Mouse (Mus musculus): ENCODE data around the gene Pms1. TPM values are rescaled to one million over a fixed set of nuclear protein-coding genes. Genes with fewer than 3 reads are reported as not detected.

Pms1 gene
- total and polyA plus RNA-seq, 2 experiments = 2.5 to 7.9 TPM

DNA sequence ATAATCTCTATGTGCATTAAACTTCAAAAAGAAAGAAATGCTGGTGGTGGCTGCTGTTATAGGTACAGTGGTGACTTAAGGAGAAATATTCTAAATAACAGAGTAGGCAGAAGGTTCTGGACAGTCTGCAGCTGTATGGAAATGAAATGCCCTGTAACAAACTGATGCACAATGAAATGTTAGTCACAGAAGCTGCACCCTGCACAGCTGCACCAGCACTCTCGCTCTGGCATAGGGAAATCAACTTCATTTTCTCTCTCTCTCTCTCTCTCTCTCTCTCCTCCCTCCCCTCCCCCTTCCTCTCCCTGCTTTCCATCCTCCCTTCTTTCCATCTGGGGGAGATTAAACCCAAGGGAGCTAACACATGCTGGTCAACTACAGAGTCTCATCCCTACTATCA, 72.0 kb downstream of the Pms1 start:
- H3K36me3 ChIP-seq (ENCODE audit: control insufficient read depth, insufficient read depth, low read length) = peaks cover 1% of the 10 kb centered on the region; the same call in 1 of the 2 replicates
- no peak overlapping the region for H3K4me3 ChIP-seq (ENCODE audit: insufficient read depth, low read depth, low read length)
- 94% methylated on average over 1 of the region's 1 CpGs for WGBS
- no peak for TF ChIP-seq POLR2A (IDR thresholded peaks at IDR 0.05; ENCODE audit: extremely low read depth, insufficient read depth, low read length)
- no peak for TF ChIP-seq CTCF (IDR thresholded peaks at IDR 0.05; ENCODE audit: low read depth, low read length)
- no peaks in the 10 kb centered on the region for H3K27me3 ChIP-seq (ENCODE audit: control insufficient read depth, insufficient read depth, low read length)
- no peaks in the 10 kb centered on the region for H3K4me1 ChIP-seq (ENCODE audit: control insufficient read depth, insufficient read depth, low read length)
- H3K79me2 ChIP-seq (ENCODE audit: control insufficient read depth, insufficient read depth, low read length) = 0 out of 2 replicates have a peak, but pooled peaks cover 2% of the 10 kb centered on the region
- no peak overlapping the region for H3K9ac ChIP-seq (ENCODE audit: low read depth, low read length)
- DNase-seq (ENCODE audit: extremely low read depth, low read depth, low spot score) = no peak
- H3K27ac ChIP-seq (replicated peaks; ENCODE audit: insufficient read depth, low read depth, low read length) = no peak overlapping the region

DNA sequence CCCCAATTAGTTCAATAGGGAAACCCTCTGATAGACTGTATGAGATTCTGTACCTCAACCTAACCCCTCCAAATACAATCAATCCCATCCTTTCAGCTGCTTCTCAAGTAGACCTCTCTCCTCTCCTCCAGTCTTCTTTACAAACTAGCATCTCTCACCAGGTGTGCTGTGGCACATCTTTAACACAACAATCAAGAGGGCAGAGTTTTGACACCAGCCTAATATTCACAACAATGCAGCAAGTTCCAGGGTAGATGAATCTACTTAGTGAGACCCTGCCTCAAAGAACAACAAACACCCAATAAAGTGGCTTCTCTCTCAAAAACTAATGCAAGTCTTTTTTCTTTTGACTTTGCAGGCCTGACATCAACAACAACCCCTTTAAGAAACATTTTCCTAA, 86.7 kb downstream of the Pms1 start:
- TF ChIP-seq POLR2A (IDR thresholded peaks at IDR 0.05; ENCODE audit: extremely low read depth, insufficient read depth, low read length) (no peak), CTCF (IDR thresholded peaks at IDR 0.05; ENCODE audit: low read depth, low read length) (no peak)
- H3K27ac ChIP-seq (replicated peaks; ENCODE audit: insufficient read depth, low read depth, low read length) = no peak overlapping the region
- H3K79me2 ChIP-seq (ENCODE audit: control insufficient read depth, insufficient read depth, low read length) = no peaks in the 10 kb centered on the region
- H3K27me3 ChIP-seq (ENCODE audit: control insufficient read depth, insufficient read depth, low read length) = no peaks in the 10 kb centered on the region
- no peak overlapping the region for H3K9ac ChIP-seq (ENCODE audit: low read depth, low read length)
- H3K36me3 ChIP-seq (ENCODE audit: control insufficient read depth, insufficient read depth, low read length) = peaks cover 15% of the 10 kb centered on the region
- no peaks in the 10 kb centered on the region for H3K4me1 ChIP-seq (ENCODE audit: control insufficient read depth, insufficient read depth, low read length)
- no peak overlapping the region for H3K4me3 ChIP-seq (ENCODE audit: insufficient read depth, low read depth, low read length)
- DNase-seq (ENCODE audit: extremely low read depth, low read depth, low spot score) = no peak

DNA sequence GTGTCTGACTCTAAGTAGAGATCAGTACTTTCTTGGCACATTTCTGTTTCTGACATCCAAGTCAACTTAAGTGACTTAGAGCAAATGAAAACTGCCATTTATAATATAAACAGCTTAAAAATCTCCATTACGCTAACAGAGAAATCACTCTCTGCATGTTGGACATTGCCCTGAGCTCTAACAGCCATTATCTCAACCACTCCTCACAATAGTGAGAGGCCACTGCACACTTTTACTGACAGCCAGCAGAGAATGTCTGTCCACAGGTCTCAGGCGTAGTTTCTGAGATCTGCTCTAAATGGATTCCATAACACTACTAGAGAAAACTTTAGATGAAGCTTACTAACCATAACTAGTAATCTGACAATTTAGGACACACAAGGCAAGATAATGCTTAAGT, 92.9 kb downstream of the Pms1 start:
- Histone ChIP-seq H3K27me3 (ENCODE audit: control insufficient read depth, insufficient read depth, low read length) (no peaks in the 10 kb centered on the region), H3K4me1 (ENCODE audit: control insufficient read depth, insufficient read depth, low read length) (no peaks in the 10 kb centered on the region), H3K9ac (ENCODE audit: low read depth, low read length) (no peak overlapping the region), H3K36me3 (ENCODE audit: control insufficient read depth, insufficient read depth, low read length) (peaks cover 8% of the 10 kb centered on the region), H3K79me2 (ENCODE audit: control insufficient read depth, insufficient read depth, low read length) (no peaks in the 10 kb centered on the region), H3K4me3 (ENCODE audit: insufficient read depth, low read depth, low read length) (no peak overlapping the region), H3K27ac (replicated peaks; ENCODE audit: insufficient read depth, low read depth, low read length) (no peak overlapping the region)
- TF ChIP-seq POLR2A (IDR thresholded peaks at IDR 0.05; ENCODE audit: extremely low read depth, insufficient read depth, low read length) = no peak
- no peak for TF ChIP-seq CTCF (IDR thresholded peaks at IDR 0.05; ENCODE audit: low read depth, low read length)
- 97% methylated on average over 2 of the region's 2 CpGs for WGBS
- no peak for DNase-seq (ENCODE audit: extremely low read depth, low read depth, low spot score)

DNA sequence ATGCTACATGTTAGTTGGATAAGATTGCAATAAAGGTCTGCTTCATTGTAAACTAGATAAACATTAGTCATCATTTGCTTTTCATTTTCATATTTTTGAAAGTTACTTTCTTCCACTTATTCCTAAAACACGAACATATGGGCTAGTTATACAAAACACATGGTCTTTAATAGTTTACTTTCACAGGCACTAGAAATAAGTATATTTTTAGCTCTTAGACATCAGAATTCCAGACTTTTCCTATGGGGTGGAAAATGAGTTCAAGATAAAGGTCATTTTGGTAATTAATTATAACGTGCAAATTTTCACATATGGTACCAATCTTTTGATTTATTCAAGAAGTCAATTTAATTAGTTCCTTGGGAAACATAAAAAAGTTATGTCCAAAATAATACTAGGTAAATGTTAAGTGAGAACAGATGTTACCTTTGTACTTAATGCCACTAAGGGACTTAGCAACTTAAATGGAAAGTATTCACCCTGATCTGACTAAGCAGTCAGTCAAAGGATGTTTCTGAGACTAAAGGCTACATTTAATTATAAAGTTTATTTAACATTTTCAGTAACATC, 95.1 kb downstream of the Pms1 start:
- Histone ChIP-seq H3K4me3 (ENCODE audit: insufficient read depth, low read depth, low read length) (no peak overlapping the region), H3K27me3 (ENCODE audit: control insufficient read depth, insufficient read depth, low read length) (no peaks in the 10 kb centered on the region), H3K36me3 (ENCODE audit: control insufficient read depth, insufficient read depth, low read length) (peaks cover 12% of the 10 kb centered on the region), H3K4me1 (ENCODE audit: control insufficient read depth, insufficient read depth, low read length) (no peaks in the 10 kb centered on the region), H3K79me2 (ENCODE audit: control insufficient read depth, insufficient read depth, low read length) (no peaks in the 10 kb centered on the region), H3K9ac (ENCODE audit: low read depth, low read length) (no peak overlapping the region), H3K27ac (replicated peaks; ENCODE audit: insufficient read depth, low read depth, low read length) (no peak overlapping the region)
- 88% methylated on average over 2 of the region's 2 CpGs for WGBS
- no peak for DNase-seq (ENCODE audit: extremely low read depth, low read depth, low spot score)
- TF ChIP-seq POLR2A (IDR thresholded peaks at IDR 0.05; ENCODE audit: extremely low read depth, insufficient read depth, low read length) = no peak
- TF ChIP-seq CTCF (IDR thresholded peaks at IDR 0.05; ENCODE audit: low read depth, low read length) = no peak

DNA sequence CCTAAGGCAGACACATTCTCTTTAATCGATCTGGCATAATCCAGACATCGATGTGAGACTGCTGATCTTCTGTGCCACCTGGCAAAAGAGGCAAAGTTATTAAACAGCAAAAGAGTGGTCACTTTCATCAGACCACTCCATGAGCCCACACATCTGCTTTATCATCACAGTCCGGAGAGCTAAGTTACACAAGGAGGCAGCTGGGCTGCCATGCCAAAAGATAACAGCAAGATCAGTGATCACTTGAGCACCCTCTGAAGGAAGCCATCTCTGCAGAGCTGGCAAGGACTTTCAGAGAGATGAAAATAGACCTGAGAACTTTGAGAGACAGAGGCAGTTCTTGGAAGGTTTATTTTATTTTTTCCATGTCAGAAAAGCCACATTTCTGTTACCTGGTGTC, 102.3 kb downstream of the Pms1 start:
- no peaks in the 10 kb centered on the region for H3K27me3 ChIP-seq (ENCODE audit: control insufficient read depth, insufficient read depth, low read length)
- no peak overlapping the region for H3K4me3 ChIP-seq (ENCODE audit: insufficient read depth, low read depth, low read length)
- TF ChIP-seq POLR2A (IDR thresholded peaks at IDR 0.05; ENCODE audit: extremely low read depth, insufficient read depth, low read length) (no peak), CTCF (IDR thresholded peaks at IDR 0.05; ENCODE audit: low read depth, low read length) (no peak)
- no peaks in the 10 kb centered on the region for H3K79me2 ChIP-seq (ENCODE audit: control insufficient read depth, insufficient read depth, low read length)
- DNase-seq (ENCODE audit: extremely low read depth, low read depth, low spot score) = no peak
- no peak overlapping the region for H3K9ac ChIP-seq (ENCODE audit: low read depth, low read length)
- no peak overlapping the region for H3K27ac ChIP-seq (replicated peaks; ENCODE audit: insufficient read depth, low read depth, low read length)
- peaks cover 15% of the 10 kb centered on the region for H3K36me3 ChIP-seq (ENCODE audit: control insufficient read depth, insufficient read depth, low read length)
- 90% methylated on average over 3 of the region's 3 CpGs for WGBS
- H3K4me1 ChIP-seq (ENCODE audit: control insufficient read depth, insufficient read depth, low read length) = no peaks in the 10 kb centered on the region

DNA sequence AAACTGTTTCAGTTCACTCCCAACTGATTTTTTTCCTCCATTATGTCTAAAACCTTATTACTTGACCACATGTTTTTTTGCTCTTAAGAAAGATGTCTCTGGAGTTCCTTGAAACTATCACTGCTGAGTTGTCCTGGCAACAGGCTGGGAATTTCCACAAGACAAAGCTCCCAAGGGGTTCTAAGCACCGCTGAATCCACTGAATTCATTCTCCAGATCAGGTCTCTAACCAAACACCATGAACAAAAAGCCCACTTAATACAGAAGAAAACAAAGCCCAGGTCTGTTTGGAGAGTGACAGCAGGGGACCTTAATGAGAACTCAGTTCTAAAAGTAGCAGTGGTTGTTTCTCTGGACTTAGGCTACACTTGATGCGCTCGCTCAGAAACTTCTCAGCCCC, 105.6 kb downstream of the Pms1 start:
- WGBS = 89% methylated on average over 3 of the region's 3 CpGs
- Histone ChIP-seq H3K9ac (ENCODE audit: low read depth, low read length) (no peak overlapping the region), H3K4me1 (ENCODE audit: control insufficient read depth, insufficient read depth, low read length) (no peaks in the 10 kb centered on the region), H3K79me2 (ENCODE audit: control insufficient read depth, insufficient read depth, low read length) (no peaks in the 10 kb centered on the region), H3K27ac (replicated peaks; ENCODE audit: insufficient read depth, low read depth, low read length) (no peak overlapping the region), H3K36me3 (ENCODE audit: control insufficient read depth, insufficient read depth, low read length) (peaks cover 15% of the 10 kb centered on the region), H3K27me3 (ENCODE audit: control insufficient read depth, insufficient read depth, low read length) (no peaks in the 10 kb centered on the region), H3K4me3 (ENCODE audit: insufficient read depth, low read depth, low read length) (no peak overlapping the region)
- TF ChIP-seq CTCF (IDR thresholded peaks at IDR 0.05; ENCODE audit: low read depth, low read length) = no peak
- no peak for TF ChIP-seq POLR2A (IDR thresholded peaks at IDR 0.05; ENCODE audit: extremely low read depth, insufficient read depth, low read length)
- DNase-seq (ENCODE audit: extremely low read depth, low read depth, low spot score) = no peak
